Mouse (Mus musculus) right cerebral cortex, adult 2 months (tissue): Measurements from ENCODE around the gene Cck.
A peak's percentile ranks its signal among the peaks of the same experiment; 100 is the strongest.

Experiments
- DNase-seq, 2 experiments: peaks; one replicate each; pipeline ENCODE4 v3.0.0; 2021 to 2022; ENCODE audit warnings: low spot score in 2 of 2

The Cck gene

GRCm38 (mm10) chr9:121460527-121460926 is 35.0 kb downstream of the Cck start:
- no peak for DNase-seq

GRCm38 (mm10) chr9:121459950-121460349 is 35.5 kb downstream of the Cck start:
- DNase-seq = no peak

GRCm38 (mm10) chr9:121458466-121458865 is 37.0 kb downstream of the Cck start:
- peak in 1 of 2 experiments; percentile 39 for DNase-seq

GRCm38 (mm10) chr9:121456739-121457515 is 38.6 kb downstream of the Cck start:
- no peak for DNase-seq

GRCm38 (mm10) chr9:121454891-121455290 is 40.6 kb downstream of the Cck start:
- no peak for DNase-seq

- DNase-seq = peak; percentile 36 to 49
These were observed 43.1 kb downstream of the Cck start for GRCm38 (mm10) chr9:121452342-121452942.

- peak; percentile 55 to 70 for DNase-seq
These were observed 49.1 kb downstream of the Cck start for GRCm38 (mm10) chr9:121446431-121446831.

- DNase-seq = peak in 1 of 2 experiments; percentile 42
These were observed 50.1 kb downstream of the Cck start for GRCm38 (mm10) chr9:121445364-121445763.

- no peak for DNase-seq
These were observed 51.2 kb downstream of the Cck start for GRCm38 (mm10) chr9:121444367-121444707.

- DNase-seq = no peak
These were observed 51.7 kb downstream of the Cck start for GRCm38 (mm10) chr9:121443696-121444366.

GRCm38 (mm10) chr9:121442145-121442544 is 53.3 kb downstream of the Cck start:
- DNase-seq = no peak
